In genomic region chr6:33727271-33727670, GRCm38 (mm10) we compare ENCODE assay signal across 19 mouse cellular contexts.
A peak's percentile ranks its signal among the peaks of the same experiment; 100 is the strongest.
DNase-seq lines count a peak whose midpoint lies in the region; ATAC-seq lines count a peak whose summit lies in the region.
"Had no signal": no experiment of that assay in that cellular context is flagged by ENCODE, and none has a peak within 500 bp of the region (broad histone marks: within the 10 kb centered on the region; RNA-seq: fewer than 3 reads in every experiment).

No protein-coding gene starts in this region.

- H3K27ac ChIP-seq in embryonic facial prominence, embryonic 14.5 days (replicated peaks; ENCODE audit: low read depth, low read length): no peak overlapping the region
- no peak overlapping the region for H3K27ac ChIP-seq in embryonic facial prominence, embryonic 10.5 days (replicated peaks)
- H3K27ac ChIP-seq in liver, embryonic 13.5 days: no peak overlapping the region
- H3K27ac ChIP-seq in liver, embryonic 12.5 days: no peak overlapping the region
- H3K27ac ChIP-seq: embryonic facial prominence, embryonic 15.5 days; limb, embryonic 12.5 days; midbrain, embryonic 15.5 days had no signal

- H3K4me3 ChIP-seq in embryonic facial prominence, embryonic 14.5 days (ENCODE audit: low read depth, low read length): no peak overlapping the region
- no peak overlapping the region for H3K4me3 ChIP-seq in embryonic facial prominence, embryonic 10.5 days
- no peak overlapping the region for H3K4me3 ChIP-seq in liver, embryonic 13.5 days (replicated peaks)
- H3K4me3 ChIP-seq in liver, embryonic 12.5 days: no peak overlapping the region
- H3K4me3 ChIP-seq: embryonic facial prominence, embryonic 15.5 days; limb, embryonic 12.5 days; midbrain, embryonic 15.5 days; myocyte had no signal

- peak; percentile 67; the same call in 1 of the 2 replicates for ATAC-seq in embryonic facial prominence, embryonic 14.5 days (ENCODE audit: low read depth)
- peak; percentile 58 for ATAC-seq in liver, embryonic 13.5 days (ENCODE audit: low read depth)
- no peak for ATAC-seq in liver, embryonic 12.5 days
- ATAC-seq: forebrain, embryonic 16.5 days; inflammation-experienced regulatory T-cells, adult 6 months; midbrain, embryonic 15.5 days had no signal

- no peak overlapping the region for H3K9ac ChIP-seq in embryonic facial prominence, embryonic 14.5 days (ENCODE audit: low read depth, low read length)
- no peak overlapping the region for H3K9ac ChIP-seq in liver, embryonic 13.5 days
- no peak overlapping the region for H3K9ac ChIP-seq in liver, embryonic 12.5 days
- H3K9ac ChIP-seq: embryonic facial prominence, embryonic 15.5 days; limb, embryonic 12.5 days; midbrain, embryonic 15.5 days had no signal

- DNase-seq in embryonic facial prominence, embryonic 14.5 days (ENCODE audit: low spot score): peak; percentile 21
- no peak for DNase-seq in embryonic facial prominence, embryonic 10.5 days (ENCODE audit: low spot score)
- DNase-seq in liver, embryonic 13.5 days: no peak
- peak; percentile 14 for DNase-seq in kidney, postnatal 10 days
- no peak for DNase-seq in cerebellum, postnatal 36 days
- DNase-seq in thymus, postnatal 36 days: no peak
- no peak for DNase-seq in cerebellum, adult 9-10 months
- DNase-seq: cerebellum, adult 9-11 months; gastrocnemius, postnatal 36 days; lung, adult 2 months; lung, postnatal 36 days had no signal

- WGBS in embryonic facial prominence, embryonic 14.5 days: 50% methylated on average over 1 of the region's 1 CpGs
- WGBS in embryonic facial prominence, embryonic 10.5 days: 59% methylated on average over 1 of the region's 1 CpGs
- WGBS in liver, embryonic 13.5 days (ENCODE audit: insufficient replicate concordance): 76% methylated on average over 1 of the region's 1 CpGs
- WGBS in liver, embryonic 12.5 days (ENCODE audit: insufficient replicate concordance): 70% methylated on average over 1 of the region's 1 CpGs

- no peak overlapping the region for H3K4me2 ChIP-seq in embryonic facial prominence, embryonic 14.5 days (ENCODE audit: low read depth, low read length)
- H3K4me2 ChIP-seq in liver, embryonic 13.5 days: no peak overlapping the region
- H3K4me2 ChIP-seq in liver, embryonic 12.5 days: no peak overlapping the region
- H3K4me2 ChIP-seq: embryonic facial prominence, embryonic 15.5 days; limb, embryonic 12.5 days; midbrain, embryonic 15.5 days had no signal

- H3K36me3 ChIP-seq in embryonic facial prominence, embryonic 14.5 days (ENCODE audit: control insufficient read depth, insufficient read depth, low read length): no peaks in the 10 kb centered on the region
- H3K36me3 ChIP-seq in embryonic facial prominence, embryonic 10.5 days (replicated peaks): no peaks in the 10 kb centered on the region
- no peaks in the 10 kb centered on the region for H3K36me3 ChIP-seq in liver, embryonic 13.5 days
- no peaks in the 10 kb centered on the region for H3K36me3 ChIP-seq in liver, embryonic 12.5 days
- H3K36me3 ChIP-seq: embryonic facial prominence, embryonic 15.5 days; G1E; limb, embryonic 12.5 days; midbrain, embryonic 15.5 days had no signal

- no peaks in the 10 kb centered on the region for H3K27me3 ChIP-seq in embryonic facial prominence, embryonic 14.5 days (replicated peaks; ENCODE audit: control insufficient read depth, insufficient read depth, low read length)
- H3K27me3 ChIP-seq in embryonic facial prominence, embryonic 10.5 days (replicated peaks; ENCODE audit: low read depth, poor library complexity, severe bottlenecking): no peaks in the 10 kb centered on the region
- H3K27me3 ChIP-seq in liver, embryonic 13.5 days: no peaks in the 10 kb centered on the region
- no peaks in the 10 kb centered on the region for H3K27me3 ChIP-seq in liver, embryonic 12.5 days (replicated peaks)
- H3K27me3 ChIP-seq: embryonic facial prominence, embryonic 15.5 days; limb, embryonic 12.5 days; midbrain, embryonic 15.5 days had no signal

- no peaks in the 10 kb centered on the region for H3K4me1 ChIP-seq in embryonic facial prominence, embryonic 14.5 days (ENCODE audit: control insufficient read depth, insufficient read depth, low read length)
- H3K4me1 ChIP-seq in embryonic facial prominence, embryonic 10.5 days: 0 out of 2 replicates have a peak, but pooled peaks cover 7% of the 10 kb centered on the region
- H3K4me1 ChIP-seq in liver, embryonic 13.5 days (replicated peaks): 0 out of 2 replicates have a peak, but pooled peaks cover 2% of the 10 kb centered on the region
- no peaks in the 10 kb centered on the region for H3K4me1 ChIP-seq in liver, embryonic 12.5 days
- H3K4me1 ChIP-seq: embryonic facial prominence, embryonic 15.5 days had no signal

- H3K9me3 ChIP-seq in embryonic facial prominence, embryonic 14.5 days (ENCODE audit: control insufficient read depth, low read length): no peaks in the 10 kb centered on the region
- H3K9me3 ChIP-seq in embryonic facial prominence, embryonic 10.5 days: no peaks in the 10 kb centered on the region
- no peaks in the 10 kb centered on the region for H3K9me3 ChIP-seq in liver, embryonic 13.5 days (replicated peaks)
- no peaks in the 10 kb centered on the region for H3K9me3 ChIP-seq in liver, embryonic 12.5 days (replicated peaks)
- H3K9me3 ChIP-seq: embryonic facial prominence, embryonic 15.5 days; G1E; limb, embryonic 12.5 days; midbrain, embryonic 15.5 days had no signal

Comparison
In these comparisons a context has a peak if more than half of its experiments do, and no peak if none do; other contexts are left out.
1. DNase-seq: peak in embryonic facial prominence, embryonic 14.5 days (single experiment) and kidney, postnatal 10 days (single experiment); none in embryonic facial prominence, embryonic 10.5 days (single experiment), liver, embryonic 13.5 days (single experiment), cerebellum, postnatal 36 days (0 of 2), thymus, postnatal 36 days (0 of 2) and cerebellum, adult 9-10 months (single experiment).